Mouse (Mus musculus): Measurements from ENCODE around the gene Muc3a. TPM values are rescaled to one million over a fixed set of nuclear protein-coding genes. Genes with fewer than 3 reads are reported as not detected.

The Muc3a gene
- 0.20 TPM in 1 of 2 replicates, not detected in the other for polyA plus RNA-seq (2015; fragmentation: Nextera tagmentation; extraction: Ambion mirVana)

GRCm38 (mm10) chr5:137212289-137212688 is at the start of gene Muc3a:
Muc3a (minus strand) TSS chr5:137212389.
- Histone ChIP-seq H3K4me1 (no peaks in the 10 kb centered on the region), H3K9ac (no peak within 1 kb of the TSS), H3K27me3 (no peaks in the 10 kb centered on the region), H3K36me3 (no peaks in the 10 kb centered on the region), H3K9me3 (no peaks in the 10 kb centered on the region), H3K4me3 (no peak within 1 kb of the TSS), H3K27ac (no peak within 1 kb of the TSS), H3K4me2 (no peak within 1 kb of the TSS)
- no peak for ATAC-seq (ENCODE audit: borderline replicate concordance, extremely low read depth, low FRiP score, low TSS enrichment)
- 47% methylated on average over 2 of the region's 2 CpGs for WGBS

- WGBS, result 16% methylated on average over 17 of the region's 17 CpGs
- Histone ChIP-seq H3K4me2 (no peak overlapping the region), H3K4me3 (no peak overlapping the region), H3K9ac (no peak overlapping the region), H3K36me3 (no peaks in the 10 kb centered on the region), H3K4me1 (no peaks in the 10 kb centered on the region), H3K9me3 (no peaks in the 10 kb centered on the region), H3K27ac (no peak overlapping the region), H3K27me3 (no peaks in the 10 kb centered on the region)
- no peak; the same call in 1 of the 2 replicates for ATAC-seq (ENCODE audit: borderline replicate concordance, extremely low read depth, low FRiP score, low TSS enrichment)
Measured at GRCm38 (mm10) chr5:137211114-137211829, 917 bp downstream of the Muc3a start.

DNA sequence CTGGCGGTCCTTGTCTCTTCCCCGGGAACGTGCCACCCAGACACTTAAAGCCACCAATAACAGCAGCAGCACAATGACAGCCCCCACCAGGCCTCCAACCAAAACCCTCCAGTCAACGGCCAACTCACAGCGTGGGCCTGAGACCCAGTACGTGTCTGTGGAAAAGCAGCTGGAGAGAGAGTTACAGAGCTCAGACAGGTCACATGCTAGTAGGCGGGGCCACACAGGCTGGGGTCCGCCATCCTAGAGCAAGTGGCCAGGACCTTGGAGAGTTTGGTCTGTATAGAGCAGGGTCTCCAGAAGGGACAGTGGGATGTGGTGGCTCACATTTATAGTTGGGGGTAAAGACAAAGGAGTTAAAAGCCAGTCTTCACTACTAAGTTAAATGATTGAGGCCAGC is 1.5 kb downstream of the Muc3a start:
- Histone ChIP-seq H3K4me1 (no peaks in the 10 kb centered on the region), H3K4me2 (no peak overlapping the region), H3K27me3 (no peaks in the 10 kb centered on the region), H3K4me3 (no peak overlapping the region), H3K36me3 (no peaks in the 10 kb centered on the region), H3K27ac (no peak overlapping the region), H3K9ac (no peak overlapping the region), H3K9me3 (no peaks in the 10 kb centered on the region)
- no peak for ATAC-seq (ENCODE audit: borderline replicate concordance, extremely low read depth, low FRiP score, low TSS enrichment)
- WGBS, result 64% methylated on average over 8 of the region's 8 CpGs

- ATAC-seq (ENCODE audit: borderline replicate concordance, extremely low read depth, low FRiP score, low TSS enrichment), result no peak
- Histone ChIP-seq H3K4me1 (no peaks in the 10 kb centered on the region), H3K27me3 (no peaks in the 10 kb centered on the region), H3K27ac (no peak overlapping the region), H3K4me2 (no peak overlapping the region), H3K9me3 (no peaks in the 10 kb centered on the region), H3K9ac (no peak overlapping the region), H3K36me3 (no peaks in the 10 kb centered on the region), H3K4me3 (no peak overlapping the region)
- 67% methylated on average over 3 of the region's 3 CpGs for WGBS
Measured at GRCm38 (mm10) chr5:137205301-137205700, 6.9 kb downstream of the Muc3a start.

- no peak overlapping the region for H3K4me2 ChIP-seq
- H3K4me3 ChIP-seq, result no peak overlapping the region
- no peak overlapping the region for H3K9ac ChIP-seq
- no peaks in the 10 kb centered on the region for H3K36me3 ChIP-seq
- no peak for ATAC-seq (ENCODE audit: borderline replicate concordance, extremely low read depth, low FRiP score, low TSS enrichment)
- peaks cover 11% of the 10 kb centered on the region for H3K27me3 ChIP-seq
- WGBS, result 47% methylated on average over 8 of the region's 8 CpGs
- H3K4me1 ChIP-seq, result no peaks in the 10 kb centered on the region
- H3K27ac ChIP-seq, result no peak overlapping the region
- no peaks in the 10 kb centered on the region for H3K9me3 ChIP-seq
Measured at GRCm38 (mm10) chr5:137194488-137195120, 17.6 kb downstream of the Muc3a start.

DNA sequence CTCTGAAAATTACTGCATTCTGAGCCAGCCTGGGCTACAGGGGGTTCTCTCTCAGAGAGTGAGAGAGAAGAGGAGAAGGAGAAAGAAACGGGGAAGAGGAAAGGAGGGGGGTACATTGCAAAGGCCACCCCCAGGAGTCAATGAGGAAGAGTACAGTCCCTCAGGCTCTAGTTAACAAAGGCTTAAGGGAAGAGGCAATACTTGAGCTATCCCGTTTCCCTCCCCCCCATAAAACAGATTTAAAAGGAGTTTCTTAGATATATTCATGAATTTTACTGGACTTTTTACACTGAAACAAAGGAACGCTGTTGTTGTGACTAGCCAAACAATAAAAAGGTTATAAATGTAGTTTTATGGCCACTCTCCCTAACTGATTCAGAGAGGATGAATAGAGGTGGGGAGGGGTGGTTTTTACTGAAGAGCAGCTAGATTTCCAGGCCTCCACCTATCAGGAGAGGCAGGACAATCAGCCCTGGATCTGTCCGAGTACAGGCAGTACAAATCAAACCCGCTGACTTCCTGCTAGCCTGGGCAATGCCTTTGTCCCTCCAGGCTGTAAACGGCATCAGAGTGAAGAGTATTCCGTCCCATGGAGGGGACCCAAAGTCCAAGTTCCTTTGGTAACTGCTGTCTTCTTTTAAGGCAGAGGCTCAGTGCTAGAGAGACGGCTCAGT is 18.8 kb downstream of the Muc3a start:
- H3K9me3 ChIP-seq, result no peaks in the 10 kb centered on the region
- H3K4me3 ChIP-seq, result no peak overlapping the region
- H3K9ac ChIP-seq, result no peak overlapping the region
- no peak overlapping the region for H3K27ac ChIP-seq
- 64% methylated on average over 8 of the region's 8 CpGs for WGBS
- H3K4me1 ChIP-seq, result 0 out of 2 replicates have a peak, but pooled peaks cover 4% of the 10 kb centered on the region
- no peak overlapping the region for H3K4me2 ChIP-seq
- no peaks in the 10 kb centered on the region for H3K36me3 ChIP-seq
- H3K27me3 ChIP-seq, result peaks cover 21% of the 10 kb centered on the region
- no peak for ATAC-seq (ENCODE audit: borderline replicate concordance, extremely low read depth, low FRiP score, low TSS enrichment)

GRCm38 (mm10) chr5:137189326-137189725 is 22.9 kb downstream of the Muc3a start:
- Histone ChIP-seq H3K27me3 (peaks cover 22% of the 10 kb centered on the region), H3K4me1 (0 out of 2 replicates have a peak, but pooled peaks cover 4% of the 10 kb centered on the region), H3K4me3 (peak overlapping the region; percentile 52), H3K36me3 (no peaks in the 10 kb centered on the region), H3K9ac (peak overlapping the region; percentile 52), H3K4me2 (peak overlapping the region; percentile 82), H3K9me3 (no peaks in the 10 kb centered on the region), H3K27ac (no peak overlapping the region)
- ATAC-seq (ENCODE audit: borderline replicate concordance, extremely low read depth, low FRiP score, low TSS enrichment), result no peak
- WGBS, result 4% methylated on average over 28 of the region's 34 CpGs

GRCm38 (mm10) chr5:137185362-137185761 is 26.8 kb downstream of the Muc3a start:
- H3K9me3 ChIP-seq, result no peaks in the 10 kb centered on the region
- H3K27me3 ChIP-seq, result peaks cover 17% of the 10 kb centered on the region
- H3K9ac ChIP-seq, result no peak overlapping the region
- no peak overlapping the region for H3K27ac ChIP-seq
- no peak overlapping the region for H3K4me2 ChIP-seq
- WGBS, result 74% methylated on average over 8 of the region's 8 CpGs
- H3K4me1 ChIP-seq, result 0 out of 2 replicates have a peak, but pooled peaks cover 4% of the 10 kb centered on the region
- H3K4me3 ChIP-seq, result no peak overlapping the region
- no peaks in the 10 kb centered on the region for H3K36me3 ChIP-seq
- no peak for ATAC-seq (ENCODE audit: borderline replicate concordance, extremely low read depth, low FRiP score, low TSS enrichment)

DNA sequence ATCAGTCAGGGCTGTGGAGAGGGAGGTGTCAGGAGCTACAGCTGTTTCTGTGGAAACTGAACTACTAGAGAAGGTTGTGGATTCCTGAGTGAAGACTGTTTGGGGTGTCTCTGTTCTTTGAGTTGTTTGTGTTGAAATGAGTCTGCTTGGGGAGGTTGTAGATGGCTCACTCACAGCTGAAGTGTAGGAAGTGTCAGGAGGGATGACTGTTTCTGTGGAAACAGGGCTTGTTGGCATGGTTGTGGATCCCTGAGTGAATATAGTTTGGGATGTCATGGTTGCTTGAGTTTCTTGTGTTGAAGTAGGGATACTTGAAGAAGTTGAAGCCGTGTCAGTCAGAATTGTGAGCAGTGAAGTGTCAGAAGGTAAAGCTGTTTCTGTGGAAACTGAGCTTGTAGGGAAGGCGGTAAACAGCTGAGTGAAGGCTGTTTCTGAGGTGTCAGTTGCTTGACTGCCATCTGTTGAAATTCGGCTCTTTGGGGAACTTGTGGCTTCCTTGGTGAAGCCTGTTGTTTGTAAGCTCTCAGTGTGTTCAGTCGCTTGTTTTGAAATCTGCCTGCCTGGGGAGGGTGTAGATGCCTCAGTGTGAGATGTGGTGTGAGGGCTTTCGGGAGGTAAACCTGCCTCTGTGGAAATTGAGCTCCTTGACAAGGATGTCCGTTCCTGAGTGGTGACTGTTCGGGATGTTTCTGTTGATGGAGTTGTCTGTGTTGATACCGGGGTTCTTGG is 32.4 kb downstream of the Muc3a start:
- Histone ChIP-seq H3K9me3 (no peaks in the 10 kb centered on the region), H3K4me1 (no peaks in the 10 kb centered on the region), H3K27me3 (no peaks in the 10 kb centered on the region), H3K27ac (no peak overlapping the region), H3K9ac (no peak overlapping the region), H3K36me3 (no peaks in the 10 kb centered on the region), H3K4me2 (no peak overlapping the region), H3K4me3 (no peak overlapping the region)
- no peak for ATAC-seq (ENCODE audit: borderline replicate concordance, extremely low read depth, low FRiP score, low TSS enrichment)
- WGBS, result 68% methylated on average over 8 of the region's 8 CpGs

DNA sequence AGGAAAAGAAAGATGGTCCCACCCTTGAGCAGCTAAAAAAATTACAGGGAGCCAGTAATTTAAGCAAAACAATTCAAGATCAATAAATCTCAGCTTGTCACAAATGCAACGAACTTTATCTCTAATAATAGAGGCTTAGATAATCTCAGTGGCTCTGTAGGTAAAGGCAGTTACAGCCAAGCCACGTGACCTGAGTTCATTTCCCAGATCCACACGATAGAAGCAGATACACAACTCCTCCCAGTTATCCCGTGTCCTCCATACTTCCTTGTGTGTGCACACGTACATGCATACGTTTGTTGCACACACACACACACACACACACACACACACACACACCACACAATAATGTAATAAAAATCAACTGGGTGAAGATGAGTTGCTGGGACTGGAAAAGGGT is 38.2 kb downstream of the Muc3a start:
- Histone ChIP-seq H3K4me3 (no peak overlapping the region), H3K9ac (no peak overlapping the region), H3K36me3 (no peaks in the 10 kb centered on the region), H3K27me3 (no peaks in the 10 kb centered on the region), H3K27ac (no peak overlapping the region), H3K9me3 (no peaks in the 10 kb centered on the region), H3K4me2 (no peak overlapping the region), H3K4me1 (no peaks in the 10 kb centered on the region)
- WGBS, result 61% methylated on average over 6 of the region's 6 CpGs
- no peak for ATAC-seq (ENCODE audit: borderline replicate concordance, extremely low read depth, low FRiP score, low TSS enrichment)

DNA sequence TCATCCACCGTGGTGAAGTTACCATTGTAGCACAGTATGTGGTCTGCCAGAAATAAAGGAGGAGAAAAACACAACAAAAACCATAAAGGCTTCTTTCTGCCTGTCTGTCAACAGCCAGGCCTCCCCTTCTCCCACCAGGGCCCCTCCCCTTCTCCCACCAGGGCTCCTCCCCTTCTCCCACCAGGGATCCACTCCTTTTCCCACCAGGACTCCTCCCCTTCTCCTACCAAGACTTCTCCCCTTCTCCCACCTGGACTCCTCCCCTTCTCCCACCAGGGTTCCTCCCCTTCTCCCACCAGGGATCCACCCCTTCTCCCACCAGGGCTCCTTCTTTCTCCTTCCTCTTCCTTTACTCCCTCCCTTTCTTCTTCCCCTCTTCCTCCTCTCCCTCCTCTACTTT is 39.6 kb downstream of the Muc3a start:
- no peak overlapping the region for H3K4me2 ChIP-seq
- H3K27ac ChIP-seq, result no peak overlapping the region
- H3K9ac ChIP-seq, result no peak overlapping the region
- WGBS, result 0% methylated on average over 1 of the region's 1 CpGs
- ATAC-seq (ENCODE audit: borderline replicate concordance, extremely low read depth, low FRiP score, low TSS enrichment), result no peak
- H3K4me1 ChIP-seq, result no peaks in the 10 kb centered on the region
- H3K4me3 ChIP-seq, result no peak overlapping the region
- no peaks in the 10 kb centered on the region for H3K9me3 ChIP-seq
- H3K36me3 ChIP-seq, result no peaks in the 10 kb centered on the region
- H3K27me3 ChIP-seq, result no peaks in the 10 kb centered on the region
